Mouse (Mus musculus): Measurements from ENCODE around the gene Prelid1. TPM values are rescaled to one million over a fixed set of nuclear protein-coding genes. Genes with fewer than 3 reads are reported as not detected.
A peak's percentile ranks its signal among the peaks of the same experiment; 100 is the strongest.

Prelid1 gene
- total RNA-seq, 2 experiments from 2014 or later, result 190 to 193 TPM

- no peak for DNase-seq (ENCODE audit: low spot score in 2 of 2)
Measured at GRCm38 (mm10) chr13:55330567-55331400, 10.5 kb downstream of the Prelid1 start.

- no peak for DNase-seq (ENCODE audit: low spot score in 2 of 2)
Measured at GRCm38 (mm10) chr13:55332331-55332730, 12.0 kb downstream of the Prelid1 start.

- no peak for DNase-seq (ENCODE audit: low spot score in 2 of 2)
Measured at GRCm38 (mm10) chr13:55335701-55336100, 15.4 kb downstream of the Prelid1 start.

- no peak for DNase-seq (ENCODE audit: low spot score in 2 of 2)
Measured at GRCm38 (mm10) chr13:55337341-55337975, 17.2 kb downstream of the Prelid1 start.

- no peak for DNase-seq (ENCODE audit: low spot score in 2 of 2)
Measured at GRCm38 (mm10) chr13:55338131-55339054, 18.1 kb downstream of the Prelid1 start.

- DNase-seq (ENCODE audit: low spot score in 2 of 2), result no peak
Measured at GRCm38 (mm10) chr13:55339259-55339658, 19.0 kb downstream of the Prelid1 start.

- DNase-seq (ENCODE audit: low spot score in 2 of 2), result no peak
Measured at GRCm38 (mm10) chr13:55342469-55342868, 22.2 kb downstream of the Prelid1 start.

- DNase-seq (ENCODE audit: low spot score in 2 of 2), result no peak
Measured at GRCm38 (mm10) chr13:55344286-55344685, 24.0 kb downstream of the Prelid1 start.

- no peak for DNase-seq (ENCODE audit: low spot score in 2 of 2)
Measured at GRCm38 (mm10) chr13:55346745-55347144, 26.4 kb downstream of the Prelid1 start.

GRCm38 (mm10) chr13:55361145-55361544 is 40.8 kb downstream of the Prelid1 start:
- DNase-seq (ENCODE audit: low spot score in 2 of 2), result no peak

- DNase-seq (ENCODE audit: low spot score in 2 of 2), result peak in 1 of 2 experiments; percentile 13
Measured at GRCm38 (mm10) chr13:55361974-55362452, 41.7 kb downstream of the Prelid1 start.

- DNase-seq (ENCODE audit: low spot score in 2 of 2), result peak; percentile 74 to 93
Measured at GRCm38 (mm10) chr13:55362453-55363060, 42.3 kb downstream of the Prelid1 start, which contains the start of gene Lman2. TSS of gene Lman2 (minus strand) at chr13:55362783.

- no peak for DNase-seq (ENCODE audit: low spot score in 2 of 2)
Measured at GRCm38 (mm10) chr13:55368401-55368800, 48.1 kb downstream of the Prelid1 start.

- no peak for DNase-seq (ENCODE audit: low spot score in 2 of 2)
Measured at GRCm38 (mm10) chr13:55369531-55370114, 49.3 kb downstream of the Prelid1 start, which contains the start of gene Rgs14. TSS of gene Rgs14 (plus strand) at chr13:55369732.

- DNase-seq (ENCODE audit: low spot score in 2 of 2), result no peak
Measured at GRCm38 (mm10) chr13:55370234-55370633, 49.9 kb downstream of the Prelid1 start.

GRCm38 (mm10) chr13:55371007-55371681 is 50.8 kb downstream of the Prelid1 start:
- DNase-seq (ENCODE audit: low spot score in 2 of 2), result no peak

GRCm38 (mm10) chr13:55371740-55372139 is 51.4 kb downstream of the Prelid1 start:
- DNase-seq (ENCODE audit: low spot score in 2 of 2), result no peak

GRCm38 (mm10) chr13:55374206-55374924 is 54.1 kb downstream of the Prelid1 start:
- no peak for DNase-seq (ENCODE audit: low spot score in 2 of 2)

Measured in adrenal gland, postnatal 4 days (tissue).